Mouse (Mus musculus) activated CD4-positive, CD25-positive, alpha-beta regulatory T cell, adult 4 months (primary cell): Measurements from ENCODE around the gene Myoz1. TPM values are rescaled to one million over a fixed set of nuclear protein-coding genes. Genes with fewer than 3 reads are reported as not detected.

Experiments
- polyA plus RNA-seq, 2 experiments: library from polyadenylated mRNA; unstranded; fragments of 100-300 nt; shearing (Covaris generic); gene quantifications; one replicate each; pipeline ENCODE4 v1.2.1; 2017

Gene Myoz1
- polyA plus RNA-seq, 2 experiments from 2014 or later = not detected

Other genes starting within 250 kb of the Myoz1 start
- not detected for gene Cfap70, start 204.3 kb downstream of the Myoz1 start, polyA plus RNA-seq
- 10 to 100 TPM; 51.3 to 57.5 TPM for gene Anxa7, start 176.4 kb downstream of the Myoz1 start, polyA plus RNA-seq
- 1 to 10 TPM in 1 of 2 experiments, under 1 TPM in 1; 0.60 to 2.5 TPM for gene Mss51, start 159.6 kb downstream of the Myoz1 start, polyA plus RNA-seq
- gene Ppp3cb, start 110.0 kb downstream of the Myoz1 start, polyA plus RNA-seq = 10 to 100 TPM; 29.8 to 47.4 TPM
- gene Usp54, start 15.5 kb downstream of the Myoz1 start, polyA plus RNA-seq = 1 to 10 TPM; 1.6 to 2.2 TPM
- not detected for gene Synpo2l, start 11.8 kb upstream of the Myoz1 start, polyA plus RNA-seq
- 10 to 100 TPM; 94.7 to 97.5 TPM for gene Sec24c, start 17.8 kb upstream of the Myoz1 start, polyA plus RNA-seq
- 1 to 10 TPM; 5.6 to 6.6 TPM for gene Fut11, start 38.4 kb upstream of the Myoz1 start, polyA plus RNA-seq
- gene Chchd1, start 46.5 kb upstream of the Myoz1 start, polyA plus RNA-seq = 100 to 1,000 TPM; 152 to 154 TPM
- gene Zswim8, start 51.0 kb upstream of the Myoz1 start, polyA plus RNA-seq = 10 to 100 TPM; 19.2 to 24.8 TPM
- 10 to 100 TPM in 1 of 2 experiments, 1 to 10 TPM in 1; 9.0 to 12.0 TPM for gene Ndst2, start 78.0 kb upstream of the Myoz1 start, polyA plus RNA-seq
- 10 to 100 TPM; 21.9 to 29.4 TPM for gene Camk2g, start 137.5 kb upstream of the Myoz1 start, polyA plus RNA-seq
- gene Plau, start 180.1 kb upstream of the Myoz1 start, polyA plus RNA-seq = not detected